Mouse (Mus musculus) Muller cell, postnatal 12 days (primary cell): ENCODE results near the gene Rev1.
A peak's percentile ranks its signal among the peaks of the same experiment; 100 is the strongest.
"Not testable (repeated sequence)": the region's sequence is repeated elsewhere in the genome, so short reads cannot be mapped to it uniquely, and the experiment has no call there.

Experiments used
- DNase-seq: peaks from one replicate; pipeline ENCODE4 v3.0.0-alpha.2; 2015; ENCODE audit errors: inconsistent ontology term

The Rev1 gene

DNA sequence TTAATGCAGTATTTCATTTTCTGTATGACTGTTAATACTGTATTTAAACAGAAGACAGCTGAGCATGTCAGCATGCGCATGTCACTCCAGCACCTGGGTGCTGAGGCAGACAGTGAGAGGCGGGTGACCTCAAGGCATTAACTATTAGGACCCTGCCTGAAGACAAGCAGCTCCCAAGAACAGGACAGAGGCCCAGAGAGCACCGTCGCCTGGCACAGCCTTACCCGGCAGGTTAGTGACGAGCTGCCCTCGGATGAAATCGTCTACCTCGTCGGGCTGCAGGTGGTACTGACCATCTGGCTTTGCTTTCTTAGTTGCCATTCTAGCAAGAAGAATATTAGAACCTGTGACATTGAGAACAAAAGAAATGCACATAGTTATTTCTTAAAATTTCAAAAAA is 62.3 kb downstream of the Rev1 start:
- no peak for DNase-seq

GRCm38 (mm10) chr1:38062156-38062555 is 67.4 kb downstream of the Rev1 start:
- DNase-seq = not testable (repeated sequence)

DNA sequence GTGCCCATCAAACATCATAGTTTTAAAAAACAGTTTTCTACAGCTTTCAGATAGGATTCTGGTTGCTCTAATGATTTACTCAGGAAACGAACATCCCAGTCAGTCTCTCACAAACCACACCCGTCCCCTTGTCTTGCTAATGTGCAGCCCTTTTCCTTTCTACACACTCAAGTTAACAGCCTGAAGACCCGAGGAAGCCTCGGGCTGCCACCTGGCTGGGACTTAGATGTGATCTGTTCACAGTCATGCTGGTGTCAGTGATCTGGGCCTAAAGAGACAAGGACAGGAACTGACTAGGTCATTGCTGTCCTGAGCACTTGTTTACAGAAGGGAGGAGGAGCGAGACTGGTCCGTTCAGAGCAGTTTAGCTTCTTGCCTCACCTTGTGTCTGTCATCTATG is 71.2 kb downstream of the Rev1 start:
- no peak for DNase-seq

DNA sequence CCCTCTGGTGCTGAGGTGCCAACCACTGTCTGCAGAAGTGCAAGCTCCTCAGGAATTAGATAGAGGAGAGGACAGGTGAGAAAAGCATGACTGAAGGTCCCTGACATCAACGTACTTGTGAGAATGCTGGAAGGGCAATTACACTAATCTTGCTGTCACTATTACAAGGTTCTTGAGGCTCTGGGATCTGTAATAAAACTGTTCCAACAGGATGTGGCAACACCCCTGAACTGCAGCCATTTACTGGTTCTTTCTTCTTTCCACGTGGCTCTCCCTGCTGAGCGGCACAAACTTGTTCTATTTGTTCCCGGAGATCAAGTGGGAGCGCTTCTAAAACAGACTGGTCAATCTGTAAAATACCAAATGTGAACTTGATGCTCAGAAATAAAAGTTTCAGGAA is 74.4 kb downstream of the Rev1 start:
- DNase-seq = no peak

GRCm38 (mm10) chr1:38049562-38049961 is 80.0 kb downstream of the Rev1 start:
- DNase-seq = no peak

GRCm38 (mm10) chr1:38048121-38048520 is 81.5 kb downstream of the Rev1 start:
- no peak for DNase-seq

- peak; percentile 61 for DNase-seq
These were observed 90.7 kb downstream of the Rev1 start for GRCm38 (mm10) chr1:38038898-38039297.

GRCm38 (mm10) chr1:38037375-38037774 is 92.2 kb downstream of the Rev1 start:
- no peak for DNase-seq

DNA sequence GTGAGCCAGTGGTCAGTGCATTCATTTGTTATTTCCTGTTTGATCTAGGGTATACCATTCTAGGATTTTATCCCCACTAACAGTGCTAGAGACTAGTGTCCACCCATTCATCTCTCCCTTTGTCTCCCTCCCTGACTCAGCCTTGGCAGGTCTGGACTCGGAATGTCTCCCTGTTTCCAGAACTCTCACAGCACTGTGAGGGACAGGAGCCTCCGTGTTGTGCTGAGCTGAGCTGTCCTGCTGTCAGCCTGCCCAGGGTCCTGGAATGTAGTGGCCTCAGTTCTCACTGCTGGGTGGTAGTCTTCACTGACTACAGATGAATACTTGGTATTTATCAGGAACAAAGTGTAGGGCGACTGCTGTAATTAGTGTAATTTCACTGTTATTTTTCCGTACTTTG is 94.1 kb downstream of the Rev1 start:
- peak; percentile 93 for DNase-seq

GRCm38 (mm10) chr1:38031391-38031790 is 98.2 kb downstream of the Rev1 start:
- DNase-seq = peak; percentile 88

DNA sequence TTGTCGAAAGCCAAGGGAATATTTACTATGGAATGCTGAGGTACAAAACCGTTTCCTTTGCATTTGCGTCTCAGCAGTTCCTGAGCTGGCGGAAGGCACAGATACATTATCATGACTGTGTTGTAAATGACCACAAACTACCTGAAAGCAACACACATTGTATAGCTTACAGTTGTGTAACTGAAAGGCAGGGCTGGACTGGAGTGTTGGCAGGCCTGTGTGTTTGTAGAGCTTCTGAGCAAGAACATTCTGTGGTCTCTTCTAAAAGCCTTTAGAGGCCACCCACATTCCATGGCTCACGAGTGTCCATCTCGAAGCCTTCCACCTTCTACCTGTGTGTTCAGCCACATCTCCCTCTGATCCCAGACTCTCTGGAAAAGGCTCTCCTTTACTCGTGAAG is 102.3 kb downstream of the Rev1 start:
- DNase-seq = no peak

- no peak for DNase-seq
These were observed 114.9 kb downstream of the Rev1 start for GRCm38 (mm10) chr1:38014551-38015203.

DNA sequence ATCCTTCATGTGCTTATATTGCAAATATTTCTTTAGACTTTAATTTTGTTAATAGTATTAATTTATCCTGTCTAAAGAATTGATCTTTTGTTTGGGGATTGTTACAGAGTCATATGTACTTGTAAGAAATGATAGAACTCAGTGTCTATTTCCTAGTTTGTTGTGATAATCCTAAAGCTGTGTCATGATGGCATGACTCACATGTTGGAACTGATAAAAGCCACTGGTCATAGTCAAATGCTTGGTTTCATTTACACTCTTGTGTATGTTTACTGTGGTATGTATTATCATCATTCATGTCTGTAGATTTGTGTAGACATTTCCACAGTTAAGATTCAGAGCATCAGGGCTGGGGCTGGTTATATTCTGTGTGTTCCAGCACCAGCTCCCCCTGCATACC is 117.1 kb downstream of the Rev1 start:
- no peak for DNase-seq

DNA sequence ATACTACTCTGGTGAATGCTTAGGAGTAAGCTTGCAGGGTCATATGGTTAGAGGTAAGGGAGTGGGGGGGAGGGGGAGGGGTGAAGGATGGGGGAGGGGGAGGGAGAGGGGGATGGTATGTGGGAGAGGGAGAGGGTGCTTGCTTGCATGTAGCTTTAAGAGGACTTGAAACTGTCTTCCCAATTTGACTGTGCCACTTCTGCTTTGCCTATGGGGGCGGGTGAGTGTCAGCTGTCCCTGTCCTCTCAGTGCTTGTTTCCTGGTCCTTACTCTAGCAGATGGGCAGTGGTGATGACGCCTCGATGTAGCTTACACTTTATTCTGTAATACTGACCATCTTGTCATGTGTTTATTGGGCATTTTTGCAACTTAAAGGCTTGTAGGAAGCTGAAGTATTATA is 117.5 kb downstream of the Rev1 start:
- no peak for DNase-seq

DNA sequence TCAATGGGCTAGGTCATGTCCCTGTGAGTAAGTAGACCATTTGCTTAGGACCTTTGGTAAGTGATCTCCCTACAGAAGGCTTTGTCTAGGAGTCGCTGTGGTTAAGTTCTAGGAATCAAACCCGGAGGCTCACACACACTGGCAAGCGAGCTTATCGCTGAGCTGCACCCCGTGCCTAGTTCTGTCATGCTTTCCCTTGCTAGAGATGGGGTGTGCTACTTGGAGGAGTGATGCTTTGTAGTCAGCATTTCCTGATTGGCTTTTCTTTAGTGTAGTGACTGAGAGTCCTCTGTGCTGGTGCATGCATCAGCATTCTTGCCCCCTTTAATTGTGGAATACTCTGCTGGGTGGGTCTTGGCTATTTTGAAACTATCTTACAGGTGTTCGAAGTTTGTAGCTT is 118.0 kb downstream of the Rev1 start:
- no peak for DNase-seq

- no peak for DNase-seq
These were observed 122.9 kb downstream of the Rev1 start for GRCm38 (mm10) chr1:38006741-38007140.

- DNase-seq = no peak
These were observed 126.6 kb downstream of the Rev1 start for GRCm38 (mm10) chr1:38003046-38003445.
